Mouse (Mus musculus) MEL (cell line): ENCODE measurements at regions not wholly inside any gene's neighbourhood (a gene's known extent, or its start where the extent isn't known, plus 50 kb on each side); places are given as distances from the start of the nearest gene placed in this dataset.

Source experiments
- CHD2 ChIP-seq: IDR thresholded peaks from 2 replicates; pipeline ENCODE4 v1.6.1; 2011; ENCODE audit warnings: low read length, improper control_type of control experiment
- CTCF ChIP-seq, 3 experiments: IDR thresholded peaks in 2 of 3; conservative IDR thresholded peaks in 1 of 3; 2 replicates each; pipeline ENCODE4 v1.5.1; 2011 to 2012; ENCODE audit warnings: low read length in 3 of 3, low read depth in 2 of 3, mild to moderate bottlenecking in 2 of 3, improper control_type of control experiment in 1 of 3, inconsistent platforms in 1 of 3, mixed read lengths in 1 of 3, moderate library complexity in 1 of 3; ENCODE audit not compliant: control insufficient read depth in 1 of 3, insufficient read depth in 1 of 3, poor library complexity in 1 of 3, severe bottlenecking in 1 of 3
- E2F4 ChIP-seq: IDR thresholded peaks from 2 replicates; pipeline ENCODE4 v1.6.1; 2011; ENCODE audit warnings: low read depth, low read length, improper control_type of control experiment, borderline replicate concordance
- EP300 ChIP-seq, 2 experiments: IDR thresholded peaks; 2 replicates each; pipeline ENCODE4 v1.6.1; 2011; ENCODE audit warnings: improper control_type of control experiment in 2 of 2, low read length in 2 of 2, low read depth in 1 of 2, mild to moderate bottlenecking in 1 of 2
- NRF1 ChIP-seq: IDR thresholded peaks from 2 replicates; pipeline ENCODE4 v1.6.1; 2014; ENCODE audit warnings: low read depth, mild to moderate bottlenecking, inconsistent platforms, low read length, improper control_type of control experiment, moderate library complexity; ENCODE audit not compliant: poor library complexity, insufficient read depth, severe bottlenecking
- POLR2A ChIP-seq, 2 experiments: IDR thresholded peaks; 2 replicates each; pipeline ENCODE4 v1.6.1; 2011 to 2012; ENCODE audit warnings: low read length in 2 of 2, mild to moderate bottlenecking in 2 of 2, control low read depth in 1 of 2, improper control_type of control experiment in 1 of 2, low read depth in 1 of 2, moderate library complexity in 1 of 2; ENCODE audit not compliant: control insufficient read depth in 1 of 2, insufficient read depth in 1 of 2, poor library complexity in 1 of 2
- POLR2AphosphoS2 ChIP-seq: IDR thresholded peaks from 2 replicates; pipeline ENCODE4 v1.6.1; 2011; ENCODE audit warnings: low read length, improper control_type of control experiment
- POLR2AphosphoS5 ChIP-seq: IDR thresholded peaks from 2 replicates; pipeline ENCODE4 v1.6.1; 2012; ENCODE audit warnings: low read depth, borderline replicate concordance, mild to moderate bottlenecking, inconsistent platforms, low read length, moderate library complexity, mixed read lengths
- RAD21 ChIP-seq: IDR thresholded peaks from 2 replicates; pipeline ENCODE4 v1.6.1; 2011; ENCODE audit warnings: mild to moderate bottlenecking, low read depth, low read length, improper control_type of control experiment
- TBP ChIP-seq: IDR thresholded peaks from 2 replicates; pipeline ENCODE4 v1.8.0; 2011; ENCODE audit warnings: low read depth, low read length, improper control_type of control experiment
- USF1 ChIP-seq: IDR thresholded peaks from 2 replicates; pipeline ENCODE4 v1.6.1; 2014; ENCODE audit warnings: low read depth, mild to moderate bottlenecking, inconsistent platforms, low read length, improper control_type of control experiment, moderate library complexity

GRCm38 (mm10) chr1:67417196-67417595 lies 294.4 kb downstream of the Cps1 start:
- no peak for TF ChIP-seq TBP
- TF ChIP-seq POLR2AphosphoS5 = no peak
- TF ChIP-seq E2F4 = no peak
- no peak for TF ChIP-seq NRF1
- TF ChIP-seq CHD2 = no peak
- no peak for TF ChIP-seq CTCF (IDR thresholded peaks at IDR 0.05 in 2 of 3, conservative IDR thresholded peaks at IDR 0.05 in 1 of 3; ENCODE audit: control insufficient read depth in 1 of 3, insufficient read depth in 1 of 3, low read depth in 2 of 3, low read length in 3 of 3, poor library complexity in 1 of 3, severe bottlenecking in 1 of 3)
- TF ChIP-seq USF1 = no peak
- no peak for TF ChIP-seq RAD21
- TF ChIP-seq POLR2AphosphoS2 = no peak
- TF ChIP-seq EP300 (IDR thresholded peaks at IDR 0.05; ENCODE audit: low read depth in 1 of 2, low read length in 2 of 2) = no peak
- no peak for TF ChIP-seq POLR2A (IDR thresholded peaks at IDR 0.05; ENCODE audit: control insufficient read depth in 1 of 2, insufficient read depth in 1 of 2, low read depth in 1 of 2, low read length in 2 of 2, poor library complexity in 1 of 2)
